Mouse (Mus musculus): Measurements from ENCODE around the gene Irf5. TPM values are rescaled to one million over a fixed set of nuclear protein-coding genes. Genes with fewer than 3 reads are reported as not detected.
"Not testable (repeated sequence)": the region's sequence is repeated elsewhere in the genome, so short reads cannot be mapped to it uniquely, and the experiment has no call there.

Irf5 gene
- polyA plus RNA-seq, 1 experiment = 5.8 TPM

- DNase-seq (ENCODE audit: extremely low spot score in 1 of 2, low spot score in 1 of 2) = no peak
These were observed 1.2 kb upstream of the Irf5 start for GRCm38 (mm10) chr6:29525256-29525655.

- no peak for DNase-seq (ENCODE audit: extremely low spot score in 1 of 2, low spot score in 1 of 2)
These were observed 1.1 kb downstream of the Irf5 start for GRCm38 (mm10) chr6:29527361-29528164.

GRCm38 (mm10) chr6:29528165-29528505 is 1.7 kb downstream of the Irf5 start:
- DNase-seq (ENCODE audit: extremely low spot score in 1 of 2, low spot score in 1 of 2) = no peak

GRCm38 (mm10) chr6:29528561-29529443 is 2.4 kb downstream of the Irf5 start:
- no peak for DNase-seq (ENCODE audit: extremely low spot score in 1 of 2, low spot score in 1 of 2)

GRCm38 (mm10) chr6:29529444-29529820 is 3.0 kb downstream of the Irf5 start:
- DNase-seq (ENCODE audit: extremely low spot score in 1 of 2, low spot score in 1 of 2) = no peak

- DNase-seq (ENCODE audit: extremely low spot score in 1 of 2, low spot score in 1 of 2) = no peak
These were observed 3.6 kb downstream of the Irf5 start for GRCm38 (mm10) chr6:29530050-29530449.

GRCm38 (mm10) chr6:29535316-29535715 is 8.9 kb downstream of the Irf5 start:
- no peak for DNase-seq (ENCODE audit: extremely low spot score in 1 of 2, low spot score in 1 of 2)

GRCm38 (mm10) chr6:29536651-29537193 is 10.3 kb downstream of the Irf5 start:
- DNase-seq (ENCODE audit: extremely low spot score in 1 of 2, low spot score in 1 of 2) = peak in 1 of 2 experiments; percentile 54

GRCm38 (mm10) chr6:29537221-29537620 is 10.8 kb downstream of the Irf5 start:
- DNase-seq (ENCODE audit: extremely low spot score in 1 of 2, low spot score in 1 of 2) = no peak

GRCm38 (mm10) chr6:29539502-29539901 is 13.1 kb downstream of the Irf5 start:
- no peak for DNase-seq (ENCODE audit: extremely low spot score in 1 of 2, low spot score in 1 of 2)

GRCm38 (mm10) chr6:29540223-29540622 is 13.8 kb downstream of the Irf5 start:
- no peak for DNase-seq (ENCODE audit: extremely low spot score in 1 of 2, low spot score in 1 of 2)

- no peak for DNase-seq (ENCODE audit: extremely low spot score in 1 of 2, low spot score in 1 of 2)
These were observed 14.5 kb downstream of the Irf5 start for GRCm38 (mm10) chr6:29540956-29541355.

GRCm38 (mm10) chr6:29545611-29546010 is 19.2 kb downstream of the Irf5 start:
- DNase-seq (ENCODE audit: extremely low spot score in 1 of 2, low spot score in 1 of 2) = no peak

GRCm38 (mm10) chr6:29547582-29547981 is 21.2 kb downstream of the Irf5 start:
- DNase-seq (ENCODE audit: extremely low spot score in 1 of 2, low spot score in 1 of 2) = no peak

- DNase-seq (ENCODE audit: extremely low spot score in 1 of 2, low spot score in 1 of 2) = no peak
These were observed 21.7 kb downstream of the Irf5 start for GRCm38 (mm10) chr6:29548086-29548485.

GRCm38 (mm10) chr6:29552526-29552925 is 26.1 kb downstream of the Irf5 start:
- DNase-seq (ENCODE audit: extremely low spot score in 1 of 2, low spot score in 1 of 2) = no peak

- no peak for DNase-seq (ENCODE audit: extremely low spot score in 1 of 2, low spot score in 1 of 2)
These were observed 30.7 kb downstream of the Irf5 start for GRCm38 (mm10) chr6:29557112-29557511.

GRCm38 (mm10) chr6:29576388-29576787 is 50.0 kb downstream of the Irf5 start:
- not testable (repeated sequence) for DNase-seq (ENCODE audit: extremely low spot score in 1 of 2, low spot score in 1 of 2)

- no peak for DNase-seq (ENCODE audit: extremely low spot score in 1 of 2, low spot score in 1 of 2)
These were observed 54.3 kb downstream of the Irf5 start for GRCm38 (mm10) chr6:29580770-29581169.

GRCm38 (mm10) chr6:29581202-29581601 is 54.8 kb downstream of the Irf5 start:
- DNase-seq (ENCODE audit: extremely low spot score in 1 of 2, low spot score in 1 of 2) = no peak
